Mouse (Mus musculus): ENCODE results near the gene Gm11554. TPM values are rescaled to one million over a fixed set of nuclear protein-coding genes. Genes with fewer than 3 reads are reported as not detected.
"Not testable (repeated sequence)": the region's sequence is repeated elsewhere in the genome, so short reads cannot be mapped to it uniquely, and the experiment has no call there.

Gene Gm11554
- not detected for total RNA-seq (2021)
- long read RNA-seq, experiment 1, result 0 reads
- long read RNA-seq, experiment 2, result 0 reads

DNA sequence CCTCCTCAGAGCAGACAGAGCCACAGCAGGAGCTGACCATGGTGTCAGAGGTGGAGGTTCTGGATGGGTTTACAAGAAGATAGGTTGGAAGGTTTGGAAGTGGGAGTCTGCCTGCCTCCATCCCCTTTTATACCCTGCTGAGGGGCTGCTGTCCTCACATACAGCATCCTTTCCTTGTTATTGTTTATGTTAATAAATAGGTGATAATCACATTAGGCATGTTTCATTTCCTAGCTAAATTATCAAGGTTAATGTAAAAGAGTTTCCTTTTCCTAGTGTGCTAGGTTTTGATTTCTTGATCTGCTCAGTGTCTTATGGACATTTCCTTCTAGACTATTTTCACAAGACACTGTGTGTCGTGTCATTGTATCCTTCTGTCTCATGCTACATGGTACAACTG is at the start of gene Gm11554:
Gene Gm11554, minus strand, starts transcription at position 101 of the 400 bp plus-strand sequence.
- not testable (repeated sequence) for DNase-seq (ENCODE audit: low spot score in 2 of 2)

DNA sequence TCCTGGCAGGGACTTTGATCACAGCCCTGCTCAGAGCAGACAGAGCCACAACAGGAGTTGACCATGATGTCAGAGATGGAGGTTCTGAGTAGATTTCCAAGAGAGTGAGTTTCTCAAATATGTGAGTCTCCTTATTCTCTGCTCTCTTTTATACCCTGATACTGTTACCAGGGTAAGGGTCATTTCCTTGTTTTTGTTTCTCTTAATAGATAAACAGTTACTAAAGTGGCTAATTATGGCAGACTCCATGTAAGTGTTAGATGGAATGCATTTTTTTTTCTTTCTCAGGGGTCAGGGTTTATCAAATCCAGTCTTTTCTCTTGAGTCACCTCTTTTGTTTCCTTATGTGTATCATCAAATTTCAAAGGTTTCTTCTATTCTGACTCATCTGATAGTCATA is 47.3 kb upstream of the Gm11554 start, which contains the start of gene Krtap4-16:
Gene Krtap4-16, minus strand, starts transcription at position 101 of the 400 bp plus-strand sequence.
- no peak for DNase-seq (ENCODE audit: low spot score in 2 of 2)

DNA sequence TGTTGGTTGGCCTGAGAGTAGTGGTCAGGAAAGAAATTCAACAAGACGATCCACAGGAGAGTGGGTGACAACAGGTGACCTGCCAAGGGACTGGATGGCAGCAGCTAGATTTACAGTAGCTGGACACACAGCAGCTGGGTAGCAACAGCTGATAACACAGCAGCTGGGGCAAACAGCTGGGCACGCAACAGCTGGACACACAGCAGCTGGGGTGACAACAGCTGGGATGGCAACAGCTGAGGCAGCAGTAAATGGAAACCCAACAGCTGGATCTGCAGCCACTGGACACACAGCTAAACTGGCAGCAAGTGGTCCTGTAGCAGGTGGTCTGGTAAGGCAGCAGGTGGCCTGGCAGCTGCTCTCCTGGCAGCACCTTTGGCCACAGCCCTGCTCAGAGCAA is 42.5 kb upstream of the Gm11554 start:
- DNase-seq (ENCODE audit: low spot score in 2 of 2), result no peak

DNA sequence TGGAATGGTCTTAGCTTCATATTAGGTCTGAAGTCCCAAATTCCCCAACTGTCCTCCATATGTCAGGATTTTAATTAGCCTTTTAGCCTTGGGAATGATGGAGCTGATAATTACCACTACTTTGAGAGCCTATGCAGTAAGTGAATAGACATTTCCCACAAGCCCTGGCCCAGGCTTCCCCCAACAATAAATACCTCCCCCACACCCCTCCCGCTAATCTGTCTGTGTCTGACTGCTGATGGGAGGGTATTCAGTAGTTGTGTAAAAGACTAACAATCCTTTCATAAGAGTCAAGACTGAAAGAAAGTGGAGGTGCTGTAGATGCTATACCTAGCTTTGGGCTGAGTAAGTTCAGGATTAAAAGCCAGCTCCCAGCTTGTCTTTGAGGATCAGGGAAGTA is 37.9 kb upstream of the Gm11554 start:
- DNase-seq (ENCODE audit: low spot score in 2 of 2), result no peak

DNA sequence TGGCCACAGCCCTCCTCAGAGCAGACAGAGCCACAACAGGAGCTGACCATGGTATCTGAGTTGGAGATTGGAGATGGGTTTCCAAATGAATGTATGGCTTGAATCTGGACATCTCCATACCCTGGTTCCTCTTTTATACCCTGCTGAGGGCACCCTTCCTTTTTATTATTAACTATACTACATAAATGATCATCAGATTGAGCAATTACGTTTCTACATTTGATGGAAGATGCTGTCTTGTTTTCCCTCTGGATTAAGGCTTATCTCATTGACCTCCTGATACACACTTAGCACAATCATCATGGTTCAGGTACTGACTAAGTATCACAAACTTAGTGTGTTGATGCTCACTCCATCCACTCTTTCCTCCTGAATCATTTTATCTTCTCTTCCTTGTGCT is 33.7 kb upstream of the Gm11554 start, which contains the start of gene 2300003K06Rik:
Gene 2300003K06Rik, minus strand, starts transcription at position 101 of the 400 bp plus-strand sequence.
- no peak for DNase-seq (ENCODE audit: low spot score in 2 of 2)

DNA sequence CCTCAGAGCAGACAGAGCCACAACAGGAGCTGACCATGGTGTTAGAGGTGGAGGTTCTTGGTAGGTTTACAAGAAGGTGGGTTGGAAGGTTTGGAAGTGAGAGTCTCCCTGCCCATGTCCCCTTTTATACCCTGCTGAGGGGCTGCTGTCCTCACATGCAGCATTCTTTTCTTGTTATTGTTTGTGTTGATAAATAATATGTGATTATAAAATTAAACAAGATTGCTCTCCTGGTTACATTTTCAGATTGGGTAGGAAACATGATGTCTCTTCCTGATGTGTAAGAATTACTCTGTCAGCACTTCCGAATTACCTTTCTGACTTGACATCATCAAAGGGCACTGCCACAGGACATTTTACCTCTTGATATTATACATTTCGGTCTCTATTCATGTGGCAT is 11.3 kb upstream of the Gm11554 start, which contains the start of gene Gm11564:
Gene Gm11564, minus strand, starts transcription at position 101 of the 400 bp plus-strand sequence.
- DNase-seq (ENCODE audit: low spot score in 2 of 2), result not testable (repeated sequence)

DNA sequence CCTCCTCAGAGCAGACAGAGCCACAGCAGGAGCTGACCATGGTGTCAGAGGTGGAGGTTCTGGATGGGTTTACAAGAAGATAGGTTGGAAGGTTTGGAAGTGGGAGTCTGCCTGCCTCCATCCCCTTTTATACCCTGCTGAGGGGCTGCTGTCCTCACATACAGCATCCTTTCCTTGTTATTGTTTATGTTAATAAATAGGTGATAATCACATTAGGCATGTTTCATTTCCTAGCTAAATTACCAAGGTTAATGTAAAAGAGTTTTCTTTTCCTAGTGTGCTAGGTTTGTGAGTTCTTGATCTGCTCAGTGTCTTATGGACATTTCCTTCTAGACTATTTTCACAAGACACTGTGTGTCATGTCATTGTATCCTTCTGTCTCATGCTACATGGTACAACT is 5.5 kb upstream of the Gm11554 start, which contains the start of gene Krtap4-13:
Gene Krtap4-13, minus strand, starts transcription at position 101 of the 400 bp plus-strand sequence.
- not testable (repeated sequence) for DNase-seq (ENCODE audit: low spot score in 2 of 2)

DNA sequence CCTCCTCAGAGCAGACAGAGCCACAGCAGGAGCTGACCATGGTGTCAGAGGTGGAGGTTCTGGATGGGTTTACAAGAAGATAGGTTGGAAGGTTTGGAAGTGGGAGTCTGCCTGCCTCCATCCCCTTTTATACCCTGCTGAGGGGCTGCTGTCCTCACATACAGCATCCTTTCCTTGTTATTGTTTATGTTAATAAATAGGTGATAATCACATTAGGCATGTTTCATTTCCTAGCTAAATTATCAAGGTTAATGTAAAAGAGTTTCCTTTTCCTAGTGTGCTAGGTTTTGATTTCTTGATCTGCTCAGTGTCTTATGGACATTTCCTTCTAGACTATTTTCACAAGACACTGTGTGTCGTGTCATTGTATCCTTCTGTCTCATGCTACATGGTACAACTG is 5.4 kb downstream of the Gm11554 start, which contains the start of gene Gm11569:
Gene Gm11569, minus strand, starts transcription at position 101 of the 400 bp plus-strand sequence.
- not testable (repeated sequence) for DNase-seq (ENCODE audit: low spot score in 2 of 2)

DNA sequence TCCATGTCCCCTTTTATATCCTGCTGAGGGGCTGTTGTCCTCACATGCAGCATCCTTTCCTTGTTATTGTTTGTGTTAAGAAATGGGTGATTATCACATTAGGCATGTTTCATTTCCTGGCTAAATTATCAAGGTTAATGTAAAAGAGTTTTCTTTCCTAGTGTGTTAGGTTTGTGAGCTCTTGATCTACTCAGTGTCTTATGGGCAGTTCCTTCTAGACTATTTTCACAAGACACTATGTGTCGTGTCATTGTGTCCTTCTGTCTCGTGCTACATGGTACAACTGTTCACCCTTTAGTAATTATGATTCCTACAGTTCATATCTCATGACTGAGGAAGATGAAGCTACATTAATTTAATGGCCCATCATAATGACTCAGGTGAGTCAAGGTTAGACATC is 10.9 kb downstream of the Gm11554 start, which contains the start of gene Gm11596:
Gene Gm11596, minus strand, starts transcription at position 101 of the 400 bp plus-strand sequence.
- no peak for DNase-seq (ENCODE audit: low spot score in 2 of 2)

DNA sequence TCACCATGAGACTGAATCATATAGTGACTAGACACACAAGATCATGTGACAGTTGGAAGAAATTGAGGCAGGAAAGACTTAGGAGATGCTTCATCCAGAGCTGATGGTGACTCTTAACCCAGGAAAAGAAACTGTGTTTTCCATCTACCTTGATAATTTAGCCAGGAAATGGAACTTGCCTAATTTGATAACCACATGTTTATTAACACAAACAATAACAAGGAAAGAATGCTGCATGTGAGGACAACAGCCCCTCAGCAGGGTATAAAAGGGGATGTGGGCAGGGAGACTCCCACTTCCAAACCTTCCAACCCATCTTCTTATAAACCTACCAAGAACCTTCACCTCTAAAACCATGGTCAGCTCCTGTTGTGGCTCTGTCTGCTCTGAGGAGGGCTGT is 19.3 kb downstream of the Gm11554 start, which contains the start of gene Krtap4-9:
Gene Krtap4-9, plus strand, starts transcription at position 301 of the 400 bp plus-strand sequence.
- DNase-seq (ENCODE audit: low spot score in 2 of 2), result not testable (repeated sequence)

DNA sequence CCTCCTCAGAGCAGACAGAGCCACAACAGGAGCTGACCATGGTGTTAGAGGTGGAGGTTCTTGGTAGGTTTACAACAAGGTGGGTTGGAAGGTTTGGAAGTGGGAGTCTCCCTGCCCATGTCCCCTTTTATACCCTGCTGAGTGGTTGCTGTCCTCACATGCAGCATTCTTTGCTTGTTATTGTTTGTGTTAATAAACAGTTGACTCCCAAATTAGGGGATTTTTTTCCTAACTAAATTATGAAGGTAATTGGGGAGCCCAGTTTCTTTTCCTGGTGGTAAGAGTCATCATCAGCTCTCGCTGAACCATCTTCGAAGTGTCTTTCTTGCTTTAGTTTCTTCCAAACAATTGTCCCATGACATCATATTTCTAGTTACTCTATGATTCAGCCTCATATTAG is 23.6 kb downstream of the Gm11554 start, which contains the start of gene Krtap4-8:
Gene Krtap4-8, minus strand, starts transcription at position 101 of the 400 bp plus-strand sequence.
- no peak for DNase-seq (ENCODE audit: low spot score in 2 of 2)

DNA sequence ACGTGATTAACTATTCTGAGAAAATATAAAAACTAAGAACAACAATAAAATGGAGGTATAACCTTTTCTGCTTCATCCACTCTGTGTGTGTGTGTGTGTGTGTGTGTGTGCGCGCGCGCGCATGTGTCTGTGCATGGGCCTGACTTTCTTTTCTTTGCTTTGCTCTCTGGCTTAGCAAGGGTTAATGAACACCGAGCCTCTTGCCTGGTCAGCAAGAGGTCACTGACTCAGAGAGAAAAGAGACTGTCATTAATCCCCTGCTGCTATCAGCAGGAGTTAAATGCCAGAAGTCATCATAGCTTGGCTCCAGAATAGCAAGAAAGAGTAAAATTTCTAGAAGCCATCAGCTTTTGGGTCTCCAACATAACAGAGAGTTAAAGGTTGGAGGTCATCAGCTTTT is 25.8 kb downstream of the Gm11554 start:
- DNase-seq (ENCODE audit: low spot score in 2 of 2), result no peak

DNA sequence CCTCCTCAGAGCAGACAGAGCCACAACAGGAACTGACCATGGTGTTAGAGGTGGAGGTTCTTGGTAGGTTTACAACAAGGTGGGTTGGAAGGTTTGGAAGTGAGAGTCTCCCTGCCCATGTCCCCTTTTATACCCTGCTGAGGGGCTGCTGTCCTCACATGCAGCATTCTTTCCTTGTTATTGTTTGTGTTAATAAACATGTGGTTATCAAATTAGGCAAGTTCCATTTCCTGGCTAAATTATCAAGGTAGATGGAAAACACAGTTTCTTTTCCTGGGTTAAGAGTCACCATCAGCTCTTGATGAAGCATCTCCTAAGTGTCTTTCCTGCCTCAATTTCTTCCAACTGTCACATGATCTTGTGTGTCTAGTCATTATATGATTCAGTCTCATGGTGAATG is 31.4 kb downstream of the Gm11554 start, which contains the start of gene Gm11595:
Gene Gm11595, minus strand, starts transcription at position 101 of the 400 bp plus-strand sequence.
- DNase-seq (ENCODE audit: low spot score in 2 of 2), result not testable (repeated sequence)

DNA sequence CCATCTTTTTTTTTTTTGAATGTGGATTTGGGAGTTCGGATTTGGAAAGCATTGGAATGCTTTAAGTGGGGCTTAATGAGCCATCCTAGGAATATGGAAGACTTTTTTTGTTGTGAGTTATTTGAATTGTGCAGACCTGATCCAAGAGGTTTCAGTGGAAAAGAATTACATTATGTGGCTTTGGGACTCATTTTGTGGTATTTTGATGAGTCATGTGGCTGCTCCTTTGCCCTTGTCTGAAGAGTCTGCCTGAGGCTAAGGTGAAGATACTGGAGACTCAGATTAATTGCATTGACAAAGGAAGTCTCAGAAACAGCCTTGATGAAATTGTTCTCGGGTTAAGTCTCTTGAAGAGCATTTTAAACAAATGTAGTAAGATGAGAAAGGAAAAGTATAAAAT is 35.8 kb downstream of the Gm11554 start:
- DNase-seq (ENCODE audit: low spot score in 2 of 2), result no peak

DNA sequence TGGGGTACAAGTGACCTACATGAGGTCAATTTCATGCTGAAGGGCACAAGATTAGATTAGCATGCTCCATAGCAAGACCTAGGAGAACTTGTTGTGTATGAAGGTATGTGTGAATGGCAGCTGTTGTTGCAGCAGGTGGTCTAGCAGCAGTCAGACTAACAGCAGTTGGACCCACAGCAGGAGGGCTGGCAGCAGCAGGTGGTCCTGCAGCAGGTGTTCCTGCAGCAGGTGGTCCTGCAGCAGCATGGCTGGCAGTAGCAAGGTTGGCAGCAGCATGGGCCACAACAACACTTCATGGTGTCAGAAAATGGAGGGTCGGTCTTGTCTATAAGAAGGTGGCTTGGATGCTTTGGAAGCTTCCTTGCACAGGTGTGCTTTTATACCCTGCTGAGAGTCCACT is 45.4 kb downstream of the Gm11554 start:
- no peak for DNase-seq (ENCODE audit: low spot score in 2 of 2)

Other genes with a start within 250 kb of the Gm11554 start
- gene Krtap3-2, start 247.6 kb downstream of the Gm11554 start, total RNA-seq (2021), result not detected
- not detected for gene Gm11939, start 245.0 kb downstream of the Gm11554 start, total RNA-seq (2021)
- gene Krtap3-1, start 237.8 kb downstream of the Gm11554 start, total RNA-seq (2021), result not detected
- not detected for gene Krtap1-5, start 223.4 kb downstream of the Gm11554 start, total RNA-seq (2021)
- not detected for gene Krtap1-4, start 220.8 kb downstream of the Gm11554 start, total RNA-seq (2021)
- not detected for gene Krtap1-3, start 213.1 kb downstream of the Gm11554 start, total RNA-seq (2021)
- not detected for gene Krtap9-3, start 206.3 kb downstream of the Gm11554 start, total RNA-seq (2021)
- not detected for gene Gm11938, start 201.1 kb downstream of the Gm11554 start, total RNA-seq (2021)
- gene Gm11937, start 194.3 kb downstream of the Gm11554 start, total RNA-seq (2021), result not detected
- not detected for gene Krtap2-4, start 189.6 kb downstream of the Gm11554 start, total RNA-seq (2021)
- not detected for gene Gm11562, start 184.0 kb downstream of the Gm11554 start, total RNA-seq (2021)
- not detected for gene Krtap4-1, start 176.2 kb downstream of the Gm11554 start, total RNA-seq (2021)
- not detected for gene Krtap4-2, start 169.4 kb downstream of the Gm11554 start, total RNA-seq (2021)
- gene Krtap4-7, start 160.4 kb downstream of the Gm11554 start, total RNA-seq (2021), result not detected
- gene Gm11555, start 154.2 kb downstream of the Gm11554 start, total RNA-seq (2021), result not detected
- gene Gm11563, start 145.5 kb downstream of the Gm11554 start, total RNA-seq (2021), result not detected
- not detected for gene Krtap4-6, start 138.5 kb downstream of the Gm11554 start, total RNA-seq (2021)
- gene Gm14190, start 113.7 kb downstream of the Gm11554 start, total RNA-seq (2021), result not detected
- gene Gm14180, start 70.2 kb downstream of the Gm11554 start, total RNA-seq (2021), result not detected
- gene Gm11595, start 31.5 kb downstream of the Gm11554 start, total RNA-seq (2021), result not detected
- gene Krtap4-8, start 23.7 kb downstream of the Gm11554 start, total RNA-seq (2021), result not detected
- gene Krtap4-9, start 19.2 kb downstream of the Gm11554 start, total RNA-seq (2021), result not detected
- not detected for gene Gm11596, start 11.0 kb downstream of the Gm11554 start, total RNA-seq (2021)
- not detected for gene Gm11569, start 5.5 kb downstream of the Gm11554 start, total RNA-seq (2021)
- not detected for gene Krtap4-13, start 5.4 kb upstream of the Gm11554 start, total RNA-seq (2021)
- gene Gm11564, start 11.2 kb upstream of the Gm11554 start, total RNA-seq (2021), result not detected
- not detected for gene 2300003K06Rik, start 33.6 kb upstream of the Gm11554 start, total RNA-seq (2021)
- gene Krtap4-16, start 47.2 kb upstream of the Gm11554 start, total RNA-seq (2021), result not detected
- gene Gm11568, start 53.5 kb upstream of the Gm11554 start, total RNA-seq (2021), result not detected
- not detected for gene Gm11559, start 60.0 kb upstream of the Gm11554 start, total RNA-seq (2021)
- gene Krtap9-1, start 68.9 kb upstream of the Gm11554 start, total RNA-seq (2021), result not detected
- gene Gm11567, start 74.7 kb upstream of the Gm11554 start, total RNA-seq (2021), result not detected
- gene Krtap31-1, start 103.5 kb upstream of the Gm11554 start, total RNA-seq (2021), result not detected
- not detected for gene Gm11565, start 110.3 kb upstream of the Gm11554 start, total RNA-seq (2021)
- not detected for gene Krtap31-2, start 131.8 kb upstream of the Gm11554 start, total RNA-seq (2021)
- not detected for gene Krtap9-5, start 144.0 kb upstream of the Gm11554 start, total RNA-seq (2021)
- gene Krtap29-1, start 174.6 kb upstream of the Gm11554 start, total RNA-seq (2021), result not detected
- not detected for gene Krtap16-1, start 182.2 kb upstream of the Gm11554 start, total RNA-seq (2021)
- not detected for gene Krtap17-1, start 189.5 kb upstream of the Gm11554 start, total RNA-seq (2021)
- gene Krt33a, start 211.8 kb upstream of the Gm11554 start, total RNA-seq (2021), result not detected
- not detected for gene Krt33b, start 225.4 kb upstream of the Gm11554 start, total RNA-seq (2021)
- gene Krt34, start 237.1 kb upstream of the Gm11554 start, total RNA-seq (2021), result not detected
- gene Krt31, start 246.1 kb upstream of the Gm11554 start, total RNA-seq (2021), result not detected

Measured in layer of hippocampus, postnatal 14 days (tissue).